Mouse (Mus musculus): ENCODE measurements around the gene Mef2b. TPM values are rescaled to one million over a fixed set of nuclear protein-coding genes. Genes with fewer than 3 reads are reported as not detected.

The Mef2b gene
- 0.70 and 0.86 TPM in 2 replicates for total RNA-seq (2017)

- peak; percentile 93 for ATAC-seq (ENCODE audit: extremely low read depth, insufficient number of reproducible peaks, low FRiP score, poor library complexity, severe bottlenecking)
Measured at GRCm38 (mm10) chr8:70139026-70139857, at the start of gene Mef2b, which contains the start of the genes Rfxank and Borcs8. Mef2b (plus strand) TSS chr8:70139711. Rfxank (minus strand) TSS chr8:70139154. Borcs8 (plus strand) TSS chr8:70139499.

GRCm38 (mm10) chr8:70092786-70093185 lies 46.7 kb upstream of the Mef2b start:
- no peak for ATAC-seq (ENCODE audit: extremely low read depth, insufficient number of reproducible peaks, low FRiP score, poor library complexity, severe bottlenecking)

- no peak for ATAC-seq (ENCODE audit: extremely low read depth, insufficient number of reproducible peaks, low FRiP score, poor library complexity, severe bottlenecking)
Measured at GRCm38 (mm10) chr8:70099276-70099675, 40.2 kb upstream of the Mef2b start.

GRCm38 (mm10) chr8:70100241-70100640 lies 39.3 kb upstream of the Mef2b start:
- no peak for ATAC-seq (ENCODE audit: extremely low read depth, insufficient number of reproducible peaks, low FRiP score, poor library complexity, severe bottlenecking)

- ATAC-seq (ENCODE audit: extremely low read depth, insufficient number of reproducible peaks, low FRiP score, poor library complexity, severe bottlenecking): peak; percentile 77
Measured at GRCm38 (mm10) chr8:70104506-70104905, 35.0 kb upstream of the Mef2b start.

- no peak for ATAC-seq (ENCODE audit: extremely low read depth, insufficient number of reproducible peaks, low FRiP score, poor library complexity, severe bottlenecking)
Measured at GRCm38 (mm10) chr8:70104922-70105321, 34.6 kb upstream of the Mef2b start.

- no peak for ATAC-seq (ENCODE audit: extremely low read depth, insufficient number of reproducible peaks, low FRiP score, poor library complexity, severe bottlenecking)
Measured at GRCm38 (mm10) chr8:70110451-70110850, 29.1 kb upstream of the Mef2b start.

GRCm38 (mm10) chr8:70111192-70111795 lies 28.2 kb upstream of the Mef2b start:
- no peak for ATAC-seq (ENCODE audit: extremely low read depth, insufficient number of reproducible peaks, low FRiP score, poor library complexity, severe bottlenecking)

- no peak for ATAC-seq (ENCODE audit: extremely low read depth, insufficient number of reproducible peaks, low FRiP score, poor library complexity, severe bottlenecking)
Measured at GRCm38 (mm10) chr8:70112401-70113016, 27.0 kb upstream of the Mef2b start.

GRCm38 (mm10) chr8:70114488-70114887 lies 25.0 kb upstream of the Mef2b start:
- no peak for ATAC-seq (ENCODE audit: extremely low read depth, insufficient number of reproducible peaks, low FRiP score, poor library complexity, severe bottlenecking)

GRCm38 (mm10) chr8:70114892-70115291 lies 24.6 kb upstream of the Mef2b start:
- no peak for ATAC-seq (ENCODE audit: extremely low read depth, insufficient number of reproducible peaks, low FRiP score, poor library complexity, severe bottlenecking)

- no peak for ATAC-seq (ENCODE audit: extremely low read depth, insufficient number of reproducible peaks, low FRiP score, poor library complexity, severe bottlenecking)
Measured at GRCm38 (mm10) chr8:70117611-70118010, 21.9 kb upstream of the Mef2b start.

- no peak for ATAC-seq (ENCODE audit: extremely low read depth, insufficient number of reproducible peaks, low FRiP score, poor library complexity, severe bottlenecking)
Measured at GRCm38 (mm10) chr8:70118726-70119700, 20.5 kb upstream of the Mef2b start.

GRCm38 (mm10) chr8:70120667-70121066 lies 18.8 kb upstream of the Mef2b start, which contains the start of gene Ncan:
Ncan (minus strand) TSS chr8:70120873.
- no peak for ATAC-seq (ENCODE audit: extremely low read depth, insufficient number of reproducible peaks, low FRiP score, poor library complexity, severe bottlenecking)

GRCm38 (mm10) chr8:70122863-70123262 lies 16.6 kb upstream of the Mef2b start:
- ATAC-seq (ENCODE audit: extremely low read depth, insufficient number of reproducible peaks, low FRiP score, poor library complexity, severe bottlenecking): no peak

GRCm38 (mm10) chr8:70124992-70125391 lies 14.5 kb upstream of the Mef2b start:
- ATAC-seq (ENCODE audit: extremely low read depth, insufficient number of reproducible peaks, low FRiP score, poor library complexity, severe bottlenecking): no peak

- ATAC-seq (ENCODE audit: extremely low read depth, insufficient number of reproducible peaks, low FRiP score, poor library complexity, severe bottlenecking): no peak
Measured at GRCm38 (mm10) chr8:70128435-70128834, 11.1 kb upstream of the Mef2b start.

- ATAC-seq (ENCODE audit: extremely low read depth, insufficient number of reproducible peaks, low FRiP score, poor library complexity, severe bottlenecking): no peak
Measured at GRCm38 (mm10) chr8:70129309-70129952, 10.1 kb upstream of the Mef2b start.

All from neutrophil, adult 5-6 weeks (primary cell).